Mouse (Mus musculus) forebrain, embryonic 12.5 days (tissue): ENCODE measurements at regions not wholly inside any gene's neighbourhood (a gene's known extent, or its start where the extent isn't known, plus 50 kb on each side); places are given as distances from the start of the nearest gene placed in this dataset.
"Not testable (repeated sequence)": the region's sequence is repeated elsewhere in the genome, so short reads cannot be mapped to it uniquely, and the experiment has no call there.

Experiments used
- ATAC-seq: fragments of 200-750 bp; cut with Nextera tagmentation; 2 replicates; pipeline ENCODE4 v1.8.0; 2017; ENCODE audit warnings: moderate TSS enrichment; ENCODE audit not compliant: low FRiP score
- H3K27ac ChIP-seq: fragments of 300-500 bp; sonication (generic); 2 replicates; pipeline ENCODE4 v1.5.1; 2016; ENCODE audit warnings: mild to moderate bottlenecking
- H3K27me3 ChIP-seq: fragments of 300-500 bp; sonication (generic); 2 replicates; pipeline ENCODE4 v1.6.1; 2016; ENCODE audit warnings: mild to moderate bottlenecking
- H3K36me3 ChIP-seq: fragments of 300-500 bp; sonication (generic); replicated peaks from 2 replicates; pipeline ENCODE4 v1.6.1; 2016; ENCODE audit warnings: mild to moderate bottlenecking
- H3K4me1 ChIP-seq: fragments of 300-500 bp; sonication (generic); 2 replicates; pipeline ENCODE4 v1.6.1; 2016
- H3K4me2 ChIP-seq: fragments of 300-500 bp; sonication (generic); 2 replicates; pipeline ENCODE4 v1.6.1; 2016; ENCODE audit warnings: mild to moderate bottlenecking, moderate library complexity
- H3K4me3 ChIP-seq: fragments of 300-500 bp; sonication (generic); replicated peaks from 2 replicates; pipeline ENCODE4 v1.5.1; 2016; ENCODE audit warnings: mild to moderate bottlenecking
- H3K9ac ChIP-seq: fragments of 300-500 bp; sonication (generic); 2 replicates; pipeline ENCODE4 v1.6.1; 2016; ENCODE audit warnings: mild to moderate bottlenecking
- H3K9me3 ChIP-seq: fragments of 300-500 bp; sonication (generic); 2 replicates; pipeline ENCODE4 v1.6.1; 2016
- WGBS: fragments of 180-500 bp; shearing (Covaris S2); methylation state at CpG from one replicate; pipeline ENCODE4 v1.1.7; 2016; 5-methylcytosine and 5-hydroxymethylcytosine counted together

GRCm38 (mm10) chr10:119115200-119115599, 124.7 kb downstream of the Cand1 start:
- H3K9ac ChIP-seq, H3K9me3 ChIP-seq, H3K4me2 ChIP-seq, ATAC-seq, H3K27ac ChIP-seq, H3K36me3 ChIP-seq, H3K4me3 ChIP-seq, H3K4me1 ChIP-seq, H3K27me3 ChIP-seq: not testable (repeated sequence)

- H3K4me1 ChIP-seq = peaks cover 10% of the 10 kb centered on the region
- H3K4me2 ChIP-seq = no peak overlapping the region
- no peak overlapping the region for H3K4me3 ChIP-seq
- no peaks in the 10 kb centered on the region for H3K9me3 ChIP-seq
- H3K27me3 ChIP-seq = no peaks in the 10 kb centered on the region
- H3K36me3 ChIP-seq = no peaks in the 10 kb centered on the region
- peak overlapping the region; percentile 50; the same call in 1 of the 2 replicates for H3K27ac ChIP-seq
- no peak overlapping the region for H3K9ac ChIP-seq
- no peak; the same call in 1 of the 2 replicates for ATAC-seq
- WGBS = 74% methylated on average over 10 of the region's 10 CpGs
Measured at GRCm38 (mm10) chr10:119114653-119115052, 125.2 kb downstream of the Cand1 start.

GRCm38 (mm10) chr10:119111886-119112285, 128.0 kb downstream of the Cand1 start:
- H3K9me3 ChIP-seq = no peaks in the 10 kb centered on the region
- no peak overlapping the region for H3K9ac ChIP-seq
- H3K36me3 ChIP-seq = no peaks in the 10 kb centered on the region
- H3K27me3 ChIP-seq = no peaks in the 10 kb centered on the region
- no peak overlapping the region for H3K4me2 ChIP-seq
- H3K4me1 ChIP-seq = peaks cover 10% of the 10 kb centered on the region
- ATAC-seq = no peak
- H3K27ac ChIP-seq = no peak overlapping the region
- WGBS = 82% methylated on average over 2 of the region's 2 CpGs
- no peak overlapping the region for H3K4me3 ChIP-seq

GRCm38 (mm10) chr10:119111409-119111808, 128.4 kb downstream of the Cand1 start:
- peaks cover 10% of the 10 kb centered on the region for H3K4me1 ChIP-seq
- no peak for ATAC-seq
- no peaks in the 10 kb centered on the region for H3K27me3 ChIP-seq
- H3K9me3 ChIP-seq = no peaks in the 10 kb centered on the region
- H3K4me3 ChIP-seq = no peak overlapping the region
- H3K9ac ChIP-seq = no peak overlapping the region
- H3K4me2 ChIP-seq = no peak overlapping the region
- no peak overlapping the region for H3K27ac ChIP-seq
- no peaks in the 10 kb centered on the region for H3K36me3 ChIP-seq
- WGBS = 78% methylated on average over 3 of the region's 3 CpGs

- Histone ChIP-seq H3K4me3 (no peak overlapping the region), H3K27me3 (no peaks in the 10 kb centered on the region), H3K9me3 (no peaks in the 10 kb centered on the region), H3K27ac (no peak overlapping the region), H3K36me3 (no peaks in the 10 kb centered on the region), H3K4me2 (no peak overlapping the region), H3K4me1 (peaks cover 10% of the 10 kb centered on the region), H3K9ac (no peak overlapping the region)
- WGBS = 16% methylated on average over 5 of the region's 5 CpGs
- ATAC-seq = no peak
Measured at GRCm38 (mm10) chr10:119110614-119111013, 129.2 kb downstream of the Cand1 start.

GRCm38 (mm10) chr10:119109207-119109606, 130.6 kb downstream of the Cand1 start:
- Histone ChIP-seq H3K27ac (no peak overlapping the region), H3K4me3 (no peak overlapping the region), H3K27me3 (no peaks in the 10 kb centered on the region), H3K36me3 (no peaks in the 10 kb centered on the region), H3K4me1 (peaks cover 10% of the 10 kb centered on the region), H3K9me3 (no peaks in the 10 kb centered on the region), H3K9ac (no peak overlapping the region), H3K4me2 (no peak overlapping the region)
- ATAC-seq = no peak
- WGBS = 80% methylated on average over 4 of the region's 4 CpGs

- no peaks in the 10 kb centered on the region for H3K36me3 ChIP-seq
- ATAC-seq = no peak
- no peak overlapping the region for H3K4me3 ChIP-seq
- peaks cover 10% of the 10 kb centered on the region for H3K4me1 ChIP-seq
- no peak overlapping the region for H3K9ac ChIP-seq
- H3K9me3 ChIP-seq = no peaks in the 10 kb centered on the region
- H3K4me2 ChIP-seq = no peak overlapping the region
- H3K27ac ChIP-seq = no peak overlapping the region
- H3K27me3 ChIP-seq = no peaks in the 10 kb centered on the region
- 61% methylated on average over 6 of the region's 6 CpGs for WGBS
Measured at GRCm38 (mm10) chr10:119107728-119108127, 132.1 kb downstream of the Cand1 start.

GRCm38 (mm10) chr10:119106105-119106504, 133.8 kb downstream of the Cand1 start:
- Histone ChIP-seq H3K36me3 (no peaks in the 10 kb centered on the region), H3K27ac (no peak overlapping the region), H3K27me3 (no peaks in the 10 kb centered on the region), H3K9ac (no peak overlapping the region), H3K4me3 (no peak overlapping the region), H3K4me1 (peaks cover 7% of the 10 kb centered on the region), H3K4me2 (no peak overlapping the region), H3K9me3 (no peaks in the 10 kb centered on the region)
- WGBS = 96% methylated on average over 3 of the region's 3 CpGs
- no peak for ATAC-seq

GRCm38 (mm10) chr10:119105279-119105881, 134.5 kb downstream of the Cand1 start:
- Histone ChIP-seq H3K4me3 (no peak overlapping the region), H3K27ac (no peak overlapping the region), H3K9me3 (no peaks in the 10 kb centered on the region), H3K9ac (no peak overlapping the region), H3K4me1 (no peaks in the 10 kb centered on the region), H3K36me3 (no peaks in the 10 kb centered on the region), H3K4me2 (no peak overlapping the region), H3K27me3 (no peaks in the 10 kb centered on the region)
- 70% methylated on average over 7 of the region's 7 CpGs for WGBS
- no peak for ATAC-seq

- peak; percentile 49 for ATAC-seq
Measured at GRCm38 (mm10) chr10:119100511-119100910, 139.3 kb downstream of the Cand1 start.

GRCm38 (mm10) chr10:119099092-119099792, 140.6 kb downstream of the Cand1 start:
- WGBS = 80% methylated on average over 10 of the region's 10 CpGs
- H3K9ac ChIP-seq = no peak overlapping the region
- H3K27ac ChIP-seq = no peak overlapping the region
- no peak for ATAC-seq
- H3K36me3 ChIP-seq = no peaks in the 10 kb centered on the region
- no peaks in the 10 kb centered on the region for H3K9me3 ChIP-seq
- no peak overlapping the region for H3K4me3 ChIP-seq
- no peak overlapping the region for H3K4me2 ChIP-seq
- H3K4me1 ChIP-seq = no peaks in the 10 kb centered on the region
- H3K27me3 ChIP-seq = no peaks in the 10 kb centered on the region

More at GRCm38 (mm10) chr10:119100511-119100910, 139.3 kb downstream of the Cand1 start:
- H3K9ac ChIP-seq = no peak overlapping the region
- no peaks in the 10 kb centered on the region for H3K9me3 ChIP-seq
- no peak overlapping the region for H3K4me3 ChIP-seq
- H3K4me2 ChIP-seq = no peak overlapping the region
- no peaks in the 10 kb centered on the region for H3K36me3 ChIP-seq
- no peak overlapping the region for H3K27ac ChIP-seq
- 23% methylated on average over 7 of the region's 7 CpGs for whole genome bisulfite sequencing
- no peaks in the 10 kb centered on the region for H3K4me1 ChIP-seq
- no peaks in the 10 kb centered on the region for H3K27me3 ChIP-seq

- WGBS = 93% methylated on average over 11 of the region's 11 CpGs
- no peaks in the 10 kb centered on the region for H3K4me1 ChIP-seq
- H3K9ac ChIP-seq = no peak overlapping the region
- H3K36me3 ChIP-seq = no peaks in the 10 kb centered on the region
- H3K27me3 ChIP-seq = no peaks in the 10 kb centered on the region
- ATAC-seq = no peak
- H3K4me3 ChIP-seq = no peak overlapping the region
- no peak overlapping the region for H3K4me2 ChIP-seq
- no peaks in the 10 kb centered on the region for H3K9me3 ChIP-seq
- H3K27ac ChIP-seq = no peak overlapping the region
Measured at GRCm38 (mm10) chr10:119094166-119094565, 145.7 kb downstream of the Cand1 start.

- no peak for ATAC-seq
- Histone ChIP-seq H3K4me3 (no peak overlapping the region), H3K9me3 (no peaks in the 10 kb centered on the region), H3K4me2 (no peak overlapping the region), H3K4me1 (no peaks in the 10 kb centered on the region), H3K9ac (no peak overlapping the region), H3K27ac (no peak overlapping the region), H3K27me3 (no peaks in the 10 kb centered on the region), H3K36me3 (no peaks in the 10 kb centered on the region)
- WGBS = 94% methylated on average over 4 of the region's 4 CpGs
Measured at GRCm38 (mm10) chr10:119087886-119088285, 152.0 kb downstream of the Cand1 start.
